Mouse (Mus musculus) neural tube, embryonic 13.5 days (tissue): Measurements from ENCODE around the gene Nmrk1. TPM values are rescaled to one million over a fixed set of nuclear protein-coding genes. Genes with fewer than 3 reads are reported as not detected.

Source experiments
- ATAC-seq: fragments of 200-750 bp; cut with Nextera tagmentation; 2 replicates; pipeline ENCODE4 v1.8.0; 2017; ENCODE audit warnings: low read depth, mild to moderate bottlenecking, moderate TSS enrichment, moderate library complexity
- H3K27ac ChIP-seq: fragments of 300-500 bp; sonication (generic); replicated peaks from 2 replicates; pipeline ENCODE4 v1.5.1; 2015; ENCODE audit warnings: moderate library complexity, mild to moderate bottlenecking, inconsistent platforms
- H3K27me3 ChIP-seq: fragments of 300-500 bp; sonication (generic); 2 replicates; pipeline ENCODE4 v1.6.1; 2015; ENCODE audit warnings: mild to moderate bottlenecking, inconsistent platforms
- H3K36me3 ChIP-seq: fragments of 300-500 bp; sonication (generic); 2 replicates; pipeline ENCODE4 v1.6.1; 2015; ENCODE audit warnings: mild to moderate bottlenecking, inconsistent platforms
- H3K4me1 ChIP-seq: fragments of 300-500 bp; sonication (generic); replicated peaks from 2 replicates; pipeline ENCODE4 v1.6.1; 2015; ENCODE audit warnings: inconsistent platforms
- H3K4me2 ChIP-seq: fragments of 300-500 bp; sonication (generic); 2 replicates; pipeline ENCODE4 v1.6.1; 2015; ENCODE audit warnings: inconsistent platforms, mild to moderate bottlenecking, moderate library complexity
- H3K4me3 ChIP-seq: fragments of 300-500 bp; sonication (generic); 2 replicates; pipeline ENCODE4 v1.5.1; 2015; ENCODE audit warnings: mild to moderate bottlenecking, inconsistent platforms
- H3K9ac ChIP-seq: fragments of 300-500 bp; sonication (generic); 2 replicates; pipeline ENCODE4 v1.6.1; 2015; ENCODE audit warnings: moderate library complexity, mild to moderate bottlenecking, inconsistent platforms
- H3K9me3 ChIP-seq: fragments of 300-500 bp; sonication (generic); 2 replicates; pipeline ENCODE4 v1.6.1; 2016; ENCODE audit warnings: inconsistent platforms
- WGBS: fragments of 180-500 bp; shearing (Covaris S2); methylation state at CpG from one replicate; pipeline ENCODE4 v1.1.7; 2015; 5-methylcytosine and 5-hydroxymethylcytosine counted together
- polyA plus RNA-seq: library from polyadenylated mRNA; unstranded; fragments of >200 nt; fragmentation: Nextera tagmentation; extraction: Ambion mirVana; gene quantifications from 2 replicates; pipeline ENCODE4 v1.2.1, GENCODE M21; 2015

Gene Nmrk1
- polyA plus RNA-seq, 1 experiment from 2014 or later: 12.0 TPM

- no peaks in the 10 kb centered on the region for H3K36me3 ChIP-seq
- no peak overlapping the region for H3K27ac ChIP-seq
- H3K9ac ChIP-seq: no peak overlapping the region
- no peak for ATAC-seq
- WGBS: 67% methylated on average over 3 of the region's 3 CpGs
- no peaks in the 10 kb centered on the region for H3K9me3 ChIP-seq
- no peak overlapping the region for H3K4me2 ChIP-seq
- no peaks in the 10 kb centered on the region for H3K27me3 ChIP-seq
- H3K4me3 ChIP-seq: no peak overlapping the region
- no peaks in the 10 kb centered on the region for H3K4me1 ChIP-seq
These were observed 14.6 kb downstream of the Nmrk1 start for GRCm38 (mm10) chr19:18646397-18646796.

- H3K4me2 ChIP-seq: no peak overlapping the region
- no peak overlapping the region for H3K27ac ChIP-seq
- H3K4me1 ChIP-seq: no peaks in the 10 kb centered on the region
- no peak overlapping the region for H3K4me3 ChIP-seq
- ATAC-seq: no peak
- 63% methylated on average over 5 of the region's 5 CpGs for WGBS
- H3K9me3 ChIP-seq: no peaks in the 10 kb centered on the region
- H3K27me3 ChIP-seq: no peaks in the 10 kb centered on the region
- no peak overlapping the region for H3K9ac ChIP-seq
- no peaks in the 10 kb centered on the region for H3K36me3 ChIP-seq
These were observed 15.2 kb downstream of the Nmrk1 start for GRCm38 (mm10) chr19:18646853-18647420.

- 89% methylated on average over 9 of the region's 9 CpGs for WGBS
These were observed 16.2 kb downstream of the Nmrk1 start for GRCm38 (mm10) chr19:18647775-18648557.

GRCm38 (mm10) chr19:18648558-18648945, 16.8 kb downstream of the Nmrk1 start:
- H3K9me3 ChIP-seq: no peaks in the 10 kb centered on the region
- H3K4me1 ChIP-seq: no peaks in the 10 kb centered on the region
- 85% methylated on average over 6 of the region's 6 CpGs for WGBS
- H3K4me2 ChIP-seq: no peak overlapping the region
- H3K27me3 ChIP-seq: no peaks in the 10 kb centered on the region
- no peaks in the 10 kb centered on the region for H3K36me3 ChIP-seq
- no peak overlapping the region for H3K9ac ChIP-seq
- no peak overlapping the region for H3K4me3 ChIP-seq
- no peak overlapping the region for H3K27ac ChIP-seq
- ATAC-seq: no peak

More at GRCm38 (mm10) chr19:18647775-18648557, 16.2 kb downstream of the Nmrk1 start:
- Histone ChIP-seq H3K4me2 (no peak overlapping the region), H3K27me3 (no peaks in the 10 kb centered on the region), H3K4me1 (no peaks in the 10 kb centered on the region), H3K9me3 (no peaks in the 10 kb centered on the region), H3K36me3 (no peaks in the 10 kb centered on the region), H3K4me3 (no peak overlapping the region), H3K27ac (no peak overlapping the region), H3K9ac (no peak overlapping the region)
- no peak for ATAC-seq

- no peak overlapping the region for H3K9ac ChIP-seq
- WGBS: 85% methylated on average over 4 of the region's 4 CpGs
These were observed 18.2 kb downstream of the Nmrk1 start for GRCm38 (mm10) chr19:18649955-18650354.

GRCm38 (mm10) chr19:18650473-18650872, 18.7 kb downstream of the Nmrk1 start:
- H3K4me3 ChIP-seq: no peak overlapping the region
- H3K27me3 ChIP-seq: no peaks in the 10 kb centered on the region
- no peaks in the 10 kb centered on the region for H3K9me3 ChIP-seq
- no peaks in the 10 kb centered on the region for H3K36me3 ChIP-seq
- H3K9ac ChIP-seq: no peak overlapping the region
- no peak overlapping the region for H3K27ac ChIP-seq
- no peak for ATAC-seq
- H3K4me1 ChIP-seq: no peaks in the 10 kb centered on the region
- H3K4me2 ChIP-seq: no peak overlapping the region
- 75% methylated on average over 6 of the region's 6 CpGs for WGBS

More at GRCm38 (mm10) chr19:18649955-18650354, 18.2 kb downstream of the Nmrk1 start:
- Histone ChIP-seq H3K9me3 (no peaks in the 10 kb centered on the region), H3K4me2 (no peak overlapping the region), H3K4me1 (no peaks in the 10 kb centered on the region), H3K4me3 (no peak overlapping the region), H3K36me3 (no peaks in the 10 kb centered on the region), H3K27ac (no peak overlapping the region), H3K27me3 (no peaks in the 10 kb centered on the region)
- ATAC-seq: no peak

- ATAC-seq: no peak
- 76% methylated on average over 4 of the region's 4 CpGs for WGBS
These were observed 20.8 kb downstream of the Nmrk1 start for GRCm38 (mm10) chr19:18652592-18652991.

GRCm38 (mm10) chr19:18653058-18653457, 21.3 kb downstream of the Nmrk1 start:
- no peak for ATAC-seq
- H3K36me3 ChIP-seq: no peaks in the 10 kb centered on the region
- no peaks in the 10 kb centered on the region for H3K9me3 ChIP-seq
- H3K27me3 ChIP-seq: no peaks in the 10 kb centered on the region
- H3K4me1 ChIP-seq: no peaks in the 10 kb centered on the region
- H3K4me2 ChIP-seq: no peak overlapping the region
- H3K9ac ChIP-seq: no peak overlapping the region
- 84% methylated on average over 6 of the region's 6 CpGs for whole genome bisulfite sequencing
- H3K27ac ChIP-seq: no peak overlapping the region
- H3K4me3 ChIP-seq: no peak overlapping the region

More at GRCm38 (mm10) chr19:18652592-18652991, 20.8 kb downstream of the Nmrk1 start:
- Histone ChIP-seq H3K4me3 (no peak overlapping the region), H3K36me3 (no peaks in the 10 kb centered on the region), H3K27ac (no peak overlapping the region), H3K4me1 (no peaks in the 10 kb centered on the region), H3K9ac (no peak overlapping the region), H3K4me2 (no peak overlapping the region), H3K9me3 (no peaks in the 10 kb centered on the region), H3K27me3 (no peaks in the 10 kb centered on the region)

GRCm38 (mm10) chr19:18654330-18654729, 22.6 kb downstream of the Nmrk1 start:
- no peaks in the 10 kb centered on the region for H3K27me3 ChIP-seq
- no peaks in the 10 kb centered on the region for H3K4me1 ChIP-seq
- no peak overlapping the region for H3K4me3 ChIP-seq
- no peak overlapping the region for H3K9ac ChIP-seq
- H3K4me2 ChIP-seq: no peak overlapping the region
- 85% methylated on average over 8 of the region's 8 CpGs for WGBS
- ATAC-seq: no peak
- H3K9me3 ChIP-seq: no peaks in the 10 kb centered on the region
- H3K36me3 ChIP-seq: no peaks in the 10 kb centered on the region
- H3K27ac ChIP-seq: no peak overlapping the region

- Histone ChIP-seq H3K27me3 (no peaks in the 10 kb centered on the region), H3K4me1 (no peaks in the 10 kb centered on the region), H3K4me2 (no peak overlapping the region), H3K9me3 (no peaks in the 10 kb centered on the region), H3K9ac (no peak overlapping the region), H3K4me3 (no peak overlapping the region), H3K27ac (no peak overlapping the region), H3K36me3 (no peaks in the 10 kb centered on the region)
- WGBS: 91% methylated on average over 5 of the region's 5 CpGs
- no peak for ATAC-seq
These were observed 23.2 kb downstream of the Nmrk1 start for GRCm38 (mm10) chr19:18654984-18655383.

- Histone ChIP-seq H3K4me1 (no peaks in the 10 kb centered on the region), H3K4me2 (no peak overlapping the region), H3K27me3 (no peaks in the 10 kb centered on the region), H3K4me3 (no peak overlapping the region), H3K9me3 (no peaks in the 10 kb centered on the region), H3K9ac (no peak overlapping the region), H3K36me3 (no peaks in the 10 kb centered on the region), H3K27ac (no peak overlapping the region)
- WGBS: 79% methylated on average over 7 of the region's 7 CpGs
- ATAC-seq: no peak
These were observed 24.2 kb downstream of the Nmrk1 start for GRCm38 (mm10) chr19:18655999-18656398.

GRCm38 (mm10) chr19:18658473-18658872, 26.7 kb downstream of the Nmrk1 start:
- Histone ChIP-seq H3K4me2 (no peak overlapping the region), H3K27ac (no peak overlapping the region), H3K27me3 (no peaks in the 10 kb centered on the region), H3K36me3 (no peaks in the 10 kb centered on the region), H3K4me1 (no peaks in the 10 kb centered on the region), H3K4me3 (no peak overlapping the region), H3K9me3 (no peaks in the 10 kb centered on the region), H3K9ac (no peak overlapping the region)
- 77% methylated on average over 4 of the region's 4 CpGs for WGBS
- ATAC-seq: no peak
